Mouse (Mus musculus) thymus, postnatal 0 days (tissue): ENCODE measurements around the gene Taf8. TPM values are rescaled to one million over a fixed set of nuclear protein-coding genes. Genes with fewer than 3 reads are reported as not detected.
A peak's percentile ranks its signal among the peaks of the same experiment; 100 is the strongest.
"Not testable (repeated sequence)": the region's sequence is repeated elsewhere in the genome, so short reads cannot be mapped to it uniquely, and the experiment has no call there.

Experiments used
- DNase-seq: peaks from one replicate; pipeline ENCODE4 v3.0.0-alpha.2; 2015; ENCODE audit warnings: low spot score
- polyA plus RNA-seq: library from polyadenylated mRNA; unstranded; fragments of >200 nt; fragmentation: Nextera tagmentation; extraction: Ambion mirVana; gene quantifications from 2 replicates; pipeline ENCODE4 v1.2.1, GENCODE M21; 2015

Gene Taf8
- polyA plus RNA-seq, 1 experiment from 2014 or later = 28.0 TPM

DNA sequence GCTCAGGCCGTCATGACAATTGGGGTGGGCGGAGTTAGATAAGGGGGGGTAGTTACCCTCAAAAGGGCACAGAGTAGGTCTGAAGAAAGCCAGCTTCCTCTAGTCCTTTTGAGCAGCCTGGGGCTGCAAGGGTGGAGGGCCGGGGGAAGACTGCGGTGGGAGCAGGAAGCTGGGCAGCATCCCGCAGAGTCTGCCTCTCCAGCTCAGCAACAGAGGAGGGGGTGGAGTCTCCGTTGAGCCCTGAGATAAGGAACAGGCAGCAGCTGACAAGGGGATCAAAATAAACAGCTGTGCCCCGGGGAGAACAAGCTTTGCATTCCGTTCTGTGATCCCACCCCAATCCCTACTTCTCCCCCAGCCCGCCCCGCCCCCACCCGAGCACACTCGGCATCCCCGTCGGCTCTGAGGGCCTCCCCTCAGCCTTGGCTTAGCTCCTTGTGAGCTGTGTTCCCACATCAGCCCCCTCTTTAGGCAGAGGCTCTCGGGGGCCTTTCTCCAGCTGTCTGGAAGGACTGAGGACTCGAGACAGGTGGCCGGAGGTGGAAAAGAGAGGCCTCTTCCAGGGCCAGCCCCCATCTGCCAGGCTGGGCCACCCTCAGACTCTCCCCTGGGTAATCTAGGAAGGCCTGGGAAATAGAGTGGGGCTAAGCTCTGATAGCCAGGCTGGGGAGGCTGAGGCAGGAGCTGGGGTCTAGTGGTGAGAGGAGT, 19.6 kb upstream of the Taf8 start:
- DNase-seq = peak; percentile 95

- peak; percentile 6 for DNase-seq
These were observed 16.1 kb upstream of the Taf8 start for GRCm38 (mm10) chr17:47518205-47518604.

DNA sequence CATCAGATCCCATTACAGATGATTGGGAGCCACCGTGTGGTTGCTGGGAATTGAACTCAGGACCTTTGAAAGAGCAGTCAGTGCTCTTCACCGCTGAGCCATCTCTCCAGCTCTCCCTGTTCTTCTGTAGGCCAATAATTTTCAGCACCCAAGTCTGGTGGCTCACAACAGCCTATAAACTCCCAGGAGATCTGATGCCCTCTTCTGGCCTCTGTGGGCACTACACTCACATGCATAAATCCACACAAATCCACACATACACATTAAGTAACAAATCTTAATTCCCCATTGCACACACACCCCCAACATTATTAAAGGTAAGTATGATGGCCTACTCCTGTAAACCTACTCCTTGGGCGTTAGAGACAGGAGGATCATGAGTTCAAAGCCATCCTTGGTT, 14.1 kb upstream of the Taf8 start:
- DNase-seq = peak; percentile 36

GRCm38 (mm10) chr17:47515180-47515844, 13.2 kb upstream of the Taf8 start:
- peak; percentile 2 for DNase-seq

DNA sequence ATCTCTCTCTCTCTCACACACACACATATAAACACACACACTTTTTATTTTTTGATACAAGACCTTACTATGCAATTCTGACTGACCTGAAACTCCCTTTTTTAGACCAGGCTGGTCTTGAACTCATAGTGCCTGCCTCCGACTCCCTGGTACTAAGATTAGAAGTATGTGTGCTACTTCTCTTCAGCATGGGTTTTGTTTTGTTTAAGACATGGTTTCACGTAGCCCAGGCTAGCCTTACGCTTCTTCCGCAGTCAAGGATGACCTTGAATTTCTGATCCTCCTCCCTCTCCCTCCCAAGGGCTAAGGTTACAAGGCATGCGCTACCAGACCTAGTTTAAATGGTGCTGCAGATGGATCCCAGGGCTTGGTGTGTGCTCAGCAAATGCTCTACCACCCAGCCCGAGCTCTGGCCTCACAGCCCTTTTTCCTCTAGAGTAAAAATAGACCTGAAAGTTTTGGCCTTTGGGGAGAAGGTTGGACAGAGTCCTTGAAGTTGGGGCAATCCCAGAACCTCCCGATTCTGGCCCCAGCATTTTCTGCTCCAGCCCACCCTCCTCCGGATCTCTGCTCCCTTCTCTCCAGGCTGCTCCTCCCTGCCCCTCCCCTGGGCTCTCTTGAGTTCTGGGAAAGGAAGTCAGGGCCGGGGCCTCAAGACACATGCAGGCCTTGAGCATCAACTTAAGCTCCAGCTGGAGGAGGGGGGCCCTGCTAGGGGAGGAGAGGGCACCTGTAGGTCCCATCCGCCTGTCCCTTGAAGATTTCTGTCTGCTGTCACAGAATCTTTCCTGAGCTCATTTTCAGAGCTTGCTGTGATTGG, 11.1 kb upstream of the Taf8 start:
- peak; percentile 79 for DNase-seq

GRCm38 (mm10) chr17:47511111-47512020, 9.3 kb upstream of the Taf8 start:
- peak; percentile 98 for DNase-seq

DNA sequence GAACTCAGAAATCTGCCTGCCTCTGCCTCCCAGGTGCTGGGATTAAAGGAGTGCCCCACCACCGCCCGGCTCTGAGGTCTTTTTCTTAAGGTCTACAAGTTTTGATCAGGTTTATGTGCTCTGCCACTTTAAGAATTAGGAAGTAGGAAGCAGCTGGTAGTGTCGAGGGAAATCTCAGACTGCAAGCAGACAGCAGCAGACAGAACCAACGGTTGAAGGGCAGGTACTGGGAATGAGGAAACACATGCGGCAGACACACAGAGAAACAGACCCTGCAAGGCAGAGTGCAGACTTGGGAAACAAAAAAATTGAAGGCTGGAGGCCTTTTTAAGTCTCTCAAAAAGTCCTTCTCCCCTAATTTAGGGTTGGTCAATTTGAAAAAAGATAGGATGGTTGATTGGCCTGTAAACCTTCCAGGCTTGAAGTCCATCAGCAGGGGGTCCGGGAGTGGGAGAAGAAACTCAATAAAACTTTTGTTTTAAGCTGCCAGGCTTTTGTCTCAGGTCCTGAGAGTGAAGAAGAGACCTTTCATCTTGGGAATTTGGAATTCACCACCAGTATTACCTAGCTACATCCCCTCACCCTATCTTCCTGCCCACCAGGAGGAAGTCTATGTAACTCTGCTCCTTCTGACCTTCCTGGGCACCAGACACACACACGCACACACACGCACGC, 7.1 kb upstream of the Taf8 start:
- DNase-seq = peak; percentile 26

GRCm38 (mm10) chr17:47508012-47508608, 6.0 kb upstream of the Taf8 start:
- DNase-seq = peak; percentile 94

DNA sequence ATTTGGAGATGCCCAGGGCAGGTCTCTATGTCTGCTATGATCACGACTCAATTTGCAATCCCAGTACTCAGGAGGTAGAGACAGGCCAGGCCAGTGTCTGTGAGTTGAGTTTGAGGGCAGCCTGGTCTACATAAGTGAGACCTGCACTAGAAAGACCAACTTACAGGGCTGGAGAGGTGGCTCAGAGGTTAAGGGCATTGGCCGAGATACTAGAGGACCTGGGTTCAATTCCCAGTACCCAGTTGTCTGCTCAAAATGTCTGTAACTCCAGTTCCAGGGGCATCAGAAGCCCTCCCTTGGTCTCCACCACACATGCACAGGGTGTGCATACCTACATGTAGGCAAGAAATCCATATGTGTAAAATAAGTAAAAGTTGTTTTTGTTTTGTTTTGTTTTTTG, 5.4 kb upstream of the Taf8 start:
- no peak for DNase-seq

DNA sequence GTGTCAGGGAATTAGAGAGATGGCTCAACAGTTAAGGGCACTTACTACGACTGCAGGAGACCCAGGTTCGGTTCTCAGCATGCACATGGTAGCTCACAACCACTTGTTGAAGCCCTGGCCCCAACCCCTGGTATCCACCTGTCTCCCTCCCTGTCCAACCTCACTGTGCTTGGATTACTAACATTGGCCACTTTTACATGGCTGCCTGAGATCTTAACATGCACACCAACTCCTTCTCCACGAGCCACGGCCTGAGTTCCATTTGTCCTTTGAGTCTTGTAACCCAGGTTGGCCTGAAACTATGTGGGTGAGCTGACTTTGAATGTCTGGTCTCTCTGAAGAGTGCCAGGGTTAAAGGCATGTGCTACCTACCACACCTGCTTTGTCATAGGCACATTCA, 4.6 kb upstream of the Taf8 start:
- DNase-seq = peak; percentile 28

GRCm38 (mm10) chr17:47506042-47506441, 4.0 kb upstream of the Taf8 start:
- DNase-seq = no peak

DNA sequence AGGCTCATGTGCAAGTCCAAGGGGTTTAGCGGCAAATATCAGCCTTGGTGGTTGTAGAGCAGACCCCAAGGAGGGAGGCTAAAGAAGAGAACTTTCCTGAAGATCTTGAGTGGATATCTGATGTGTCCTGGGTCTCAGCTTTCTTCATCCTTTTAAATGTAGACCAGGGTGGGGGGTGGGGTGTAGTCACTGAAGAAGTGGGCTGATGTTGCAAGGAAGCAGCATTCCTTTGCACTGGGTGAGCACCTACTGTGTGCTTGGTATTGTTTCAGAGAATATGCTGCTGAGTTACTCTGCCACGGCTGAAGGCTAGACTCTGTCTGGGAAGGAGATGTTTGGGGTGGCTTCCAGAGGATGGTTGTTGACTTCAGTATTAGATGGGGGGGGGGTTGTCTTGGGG, 3.5 kb upstream of the Taf8 start:
- DNase-seq = peak; percentile 8

- peak; percentile 86 for DNase-seq
These were observed 2.9 kb upstream of the Taf8 start, which contains the start of gene Ccnd3 for GRCm38 (mm10) chr17:47504941-47505346. Gene Ccnd3 (plus strand): TSS chr17:47505051.

DNA sequence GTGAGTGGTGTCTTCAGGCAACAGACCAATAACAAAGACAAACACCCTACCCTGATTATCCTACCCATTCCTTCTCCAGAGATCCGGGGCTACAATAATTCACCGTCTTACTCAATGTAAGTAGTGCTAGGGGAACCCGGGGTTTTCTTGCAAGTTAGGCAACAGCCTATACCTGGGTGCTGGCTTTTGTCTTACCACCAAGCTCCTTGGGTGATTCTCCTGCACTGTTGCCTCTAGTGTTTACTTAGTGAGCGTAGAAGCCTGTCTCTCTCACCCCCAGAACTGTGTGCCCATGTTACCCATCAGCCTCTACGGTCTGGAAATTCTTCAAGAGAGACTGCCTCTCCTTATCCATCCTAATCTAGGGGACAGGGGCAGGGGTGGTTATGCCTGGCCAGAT, 2.1 kb upstream of the Taf8 start:
- peak; percentile 61 for DNase-seq

GRCm38 (mm10) chr17:47503689-47504088, 1.6 kb upstream of the Taf8 start:
- DNase-seq = no peak

- DNase-seq = not testable (repeated sequence)
These were observed 584 bp upstream of the Taf8 start for GRCm38 (mm10) chr17:47502707-47503045.

DNA sequence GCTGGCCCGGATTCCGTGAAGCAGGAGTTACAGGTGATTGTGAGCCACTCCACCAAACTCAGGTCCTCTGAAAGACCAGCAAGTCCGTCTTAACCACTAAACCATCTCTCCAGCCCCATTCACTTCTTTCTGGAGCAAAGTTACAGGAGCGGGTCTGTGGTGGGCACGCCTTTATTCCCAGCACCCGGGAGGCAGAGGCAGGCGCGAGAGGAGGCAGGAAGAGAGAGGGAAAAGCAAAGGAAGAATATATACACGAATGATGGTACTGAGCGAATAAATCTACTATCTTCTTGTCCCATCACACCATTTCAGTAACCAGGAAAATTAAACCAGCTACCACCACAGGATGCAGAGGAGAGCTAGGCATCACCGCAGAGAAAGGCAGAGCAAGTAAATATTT, 561 bp downstream of the Taf8 start:
- DNase-seq = peak; percentile 11

DNA sequence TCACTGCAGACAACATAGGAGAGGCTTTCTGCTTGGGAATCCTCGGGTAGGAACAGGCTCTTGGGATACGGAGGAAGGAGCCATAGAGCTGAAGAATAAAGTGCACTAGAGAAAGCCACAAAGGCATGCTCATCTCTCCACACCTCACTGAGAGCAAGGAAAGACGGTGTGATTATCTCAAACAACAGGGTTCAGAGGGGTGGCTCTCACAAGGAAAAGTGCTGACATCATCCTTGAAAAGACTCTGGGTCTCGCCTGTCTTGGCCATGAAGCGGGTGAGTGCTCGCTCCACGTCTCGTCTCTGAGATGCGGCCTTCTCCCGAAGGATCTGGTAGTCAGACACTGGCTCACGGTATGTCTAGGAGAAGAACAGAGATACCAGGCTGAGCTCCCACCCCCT, 8.0 kb downstream of the Taf8 start:
- DNase-seq = no peak

DNA sequence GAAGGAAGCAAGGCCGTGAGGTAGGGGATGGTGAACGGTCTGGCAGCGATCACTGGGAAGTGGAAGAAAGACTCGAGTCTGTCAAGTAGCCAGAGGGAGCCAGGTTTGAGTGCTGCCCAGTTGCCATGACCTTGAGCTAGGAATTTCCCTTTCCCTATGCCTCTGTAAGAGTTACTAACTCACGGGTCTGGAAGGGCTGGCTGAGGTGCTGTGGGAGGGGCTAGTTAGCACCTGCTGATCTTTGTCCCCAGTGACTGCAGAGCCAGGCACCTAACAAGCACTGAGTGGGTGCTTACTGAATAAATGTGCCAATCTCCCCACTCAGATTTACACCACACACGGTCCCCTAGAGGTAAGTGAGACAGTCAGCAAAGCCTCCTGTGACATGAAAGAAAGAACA, 8.4 kb downstream of the Taf8 start:
- DNase-seq = no peak

DNA sequence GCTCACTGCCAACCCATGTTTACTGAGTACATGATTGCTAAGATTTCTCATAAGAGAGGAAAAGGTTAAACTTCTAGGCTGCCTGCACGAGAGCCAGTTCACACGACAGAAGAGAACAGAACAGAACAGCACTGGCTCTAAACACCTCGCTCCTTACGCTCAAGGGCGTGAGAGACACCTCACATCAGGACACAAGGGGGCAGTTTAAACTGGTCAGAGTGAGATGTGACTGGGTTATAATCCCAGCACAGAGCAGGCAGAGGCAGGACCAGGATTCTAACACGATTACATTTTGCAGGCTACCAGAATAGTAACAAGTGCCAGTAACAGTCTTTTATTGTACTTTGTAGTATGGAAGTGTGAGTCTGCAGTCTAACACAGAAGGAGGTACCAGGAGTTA, 9.4 kb downstream of the Taf8 start:
- DNase-seq = no peak
